Mouse (Mus musculus): ENCODE measurements around the gene Tsga10.
"Not testable (repeated sequence)": the region's sequence is repeated elsewhere in the genome, so short reads cannot be mapped to it uniquely, and the experiment has no call there.

DNA sequence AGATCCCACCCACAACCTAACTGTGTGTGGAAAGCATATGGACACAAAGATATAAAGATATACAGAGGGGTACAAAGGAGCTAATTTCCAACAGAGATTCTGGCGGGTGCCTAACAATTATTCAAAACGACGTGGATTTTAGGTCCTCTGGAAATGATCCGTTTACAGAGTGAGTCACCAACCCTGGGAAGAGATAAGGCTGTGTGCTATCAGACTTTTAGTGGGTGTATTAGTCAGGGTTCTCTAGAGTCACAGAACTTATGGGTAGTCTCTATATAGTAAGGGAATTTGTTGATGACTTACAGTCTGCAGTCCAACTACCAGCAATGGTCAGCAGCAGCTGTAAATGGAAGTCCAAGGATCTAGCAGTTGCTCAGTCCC, 153.9 kb downstream of the Tsga10 start:
- TF ChIP-seq CHD1 (IDR thresholded peaks at IDR 0.05; ENCODE audit: low read depth, low read length); EP300 (IDR thresholded peaks at IDR 0.05; ENCODE audit: low read length): not testable (repeated sequence)
